Mouse (Mus musculus): ENCODE data around the gene Gm49661. TPM values are rescaled to one million over a fixed set of nuclear protein-coding genes. Genes with fewer than 3 reads are reported as not detected.
A peak's percentile ranks its signal among the peaks of the same experiment; 100 is the strongest.

The Gm49661 gene
- polyA plus RNA-seq (2014; fragmentation: Nextera tagmentation; extraction: Ambion mirVana): not detected in 2 replicates

GRCm38 (mm10) chr8:84969241-84970134 is at the start of gene Gm49661, which contains the start of the genes Prdx2 and Rnaseh2a:
Gm49661 (minus strand) TSS chr8:84969433.
Prdx2 (plus strand) TSS chr8:84969587.
Rnaseh2a (minus strand) TSS chr8:84969767.
- H3K9me3 ChIP-seq (ENCODE audit: control insufficient read depth, low read length): no peaks in the 10 kb centered on the region
- H3K36me3 ChIP-seq (ENCODE audit: control insufficient read depth, insufficient read depth, low read length): no peaks in the 10 kb centered on the region; the same call in 1 of the 2 replicates
- WGBS: under 1% methylated on average over 56 of the region's 56 CpGs
- H3K27ac ChIP-seq (ENCODE audit: low read depth, low read length): peak within 1 kb of the TSS; percentile 74
- ATAC-seq (ENCODE audit: insufficient read depth, low FRiP score, low TSS enrichment) (peak; percentile 59), DNase-seq (ENCODE audit: low spot score) (peak; percentile 86)
- no peaks in the 10 kb centered on the region for H3K27me3 ChIP-seq (ENCODE audit: control insufficient read depth, insufficient read depth, low read length)
- H3K4me3 ChIP-seq (ENCODE audit: low read depth, low read length): peak within 1 kb of the TSS; percentile 77
- peak within 1 kb of the TSS; percentile 97 for H3K9ac ChIP-seq (ENCODE audit: low read length)
- H3K4me2 ChIP-seq (ENCODE audit: low read depth): peak within 1 kb of the TSS; percentile 83
- H3K4me1 ChIP-seq (ENCODE audit: control insufficient read depth, insufficient read depth, low read length): peaks cover 16% of the 10 kb centered on the region

GRCm38 (mm10) chr8:85017209-85017608 is 48.0 kb upstream of the Gm49661 start:
- Histone ChIP-seq H3K27me3 (ENCODE audit: control insufficient read depth, insufficient read depth, low read length) (peaks cover 9% of the 10 kb centered on the region), H3K4me2 (ENCODE audit: low read depth) (no peak overlapping the region), H3K36me3 (ENCODE audit: control insufficient read depth, insufficient read depth, low read length) (peaks cover 13% of the 10 kb centered on the region), H3K4me1 (ENCODE audit: control insufficient read depth, insufficient read depth, low read length) (no peaks in the 10 kb centered on the region), H3K27ac (ENCODE audit: low read depth, low read length) (no peak overlapping the region), H3K9me3 (ENCODE audit: control insufficient read depth, low read length) (no peaks in the 10 kb centered on the region), H3K4me3 (ENCODE audit: low read depth, low read length) (no peak overlapping the region), H3K9ac (ENCODE audit: low read length) (no peak overlapping the region)
- no peak for ATAC-seq (ENCODE audit: insufficient read depth, low FRiP score, low TSS enrichment)
- no peak for DNase-seq (ENCODE audit: low spot score)
- WGBS: 52% methylated on average over 5 of the region's 5 CpGs

- DNase-seq (ENCODE audit: low spot score): no peak
Measured at GRCm38 (mm10) chr8:85016724-85017123, 47.5 kb upstream of the Gm49661 start.

GRCm38 (mm10) chr8:85014431-85014830 is 45.2 kb upstream of the Gm49661 start, which contains the start of gene Best2:
Best2 (minus strand) TSS chr8:85014531.
- H3K4me1 ChIP-seq (ENCODE audit: control insufficient read depth, insufficient read depth, low read length): no peaks in the 10 kb centered on the region
- WGBS: 56% methylated on average over 2 of the region's 2 CpGs
- DNase-seq (ENCODE audit: low spot score) (no peak), ATAC-seq (ENCODE audit: insufficient read depth, low FRiP score, low TSS enrichment) (no peak)
- H3K27ac ChIP-seq (ENCODE audit: low read depth, low read length): no peak within 1 kb of the TSS
- H3K9me3 ChIP-seq (ENCODE audit: control insufficient read depth, low read length): no peaks in the 10 kb centered on the region
- peak within 1 kb of the TSS; percentile 44 for H3K9ac ChIP-seq (ENCODE audit: low read length)
- peak within 1 kb of the TSS; percentile 55 for H3K4me2 ChIP-seq (ENCODE audit: low read depth)
- peaks cover 10% of the 10 kb centered on the region for H3K36me3 ChIP-seq (ENCODE audit: control insufficient read depth, insufficient read depth, low read length)
- H3K4me3 ChIP-seq (ENCODE audit: low read depth, low read length): peak within 1 kb of the TSS; percentile 21
- H3K27me3 ChIP-seq (ENCODE audit: control insufficient read depth, insufficient read depth, low read length): peaks cover 23% of the 10 kb centered on the region

More at GRCm38 (mm10) chr8:85016724-85017123, 47.5 kb upstream of the Gm49661 start:
- no peak overlapping the region for H3K27ac ChIP-seq (ENCODE audit: low read depth, low read length)
- H3K4me3 ChIP-seq (ENCODE audit: low read depth, low read length): no peak overlapping the region
- no peaks in the 10 kb centered on the region for H3K9me3 ChIP-seq (ENCODE audit: control insufficient read depth, low read length)
- no peak overlapping the region for H3K9ac ChIP-seq (ENCODE audit: low read length)
- H3K36me3 ChIP-seq (ENCODE audit: control insufficient read depth, insufficient read depth, low read length): peaks cover 13% of the 10 kb centered on the region
- no peaks in the 10 kb centered on the region for H3K4me1 ChIP-seq (ENCODE audit: control insufficient read depth, insufficient read depth, low read length)
- 73% methylated on average over 10 of the region's 10 CpGs for WGBS
- H3K27me3 ChIP-seq (ENCODE audit: control insufficient read depth, insufficient read depth, low read length): peaks cover 10% of the 10 kb centered on the region
- H3K4me2 ChIP-seq (ENCODE audit: low read depth): no peak overlapping the region
- ATAC-seq (ENCODE audit: insufficient read depth, low FRiP score, low TSS enrichment): no peak

GRCm38 (mm10) chr8:85013230-85013840 is 44.1 kb upstream of the Gm49661 start:
- Histone ChIP-seq H3K27ac (ENCODE audit: low read depth, low read length) (no peak overlapping the region), H3K27me3 (ENCODE audit: control insufficient read depth, insufficient read depth, low read length) (peaks cover 25% of the 10 kb centered on the region), H3K4me3 (ENCODE audit: low read depth, low read length) (peak overlapping the region; percentile 21), H3K9me3 (ENCODE audit: control insufficient read depth, low read length) (no peaks in the 10 kb centered on the region), H3K4me2 (ENCODE audit: low read depth) (peak overlapping the region; percentile 55), H3K36me3 (ENCODE audit: control insufficient read depth, insufficient read depth, low read length) (peaks cover 1% of the 10 kb centered on the region), H3K9ac (ENCODE audit: low read length) (peak overlapping the region; percentile 44), H3K4me1 (ENCODE audit: control insufficient read depth, insufficient read depth, low read length) (no peaks in the 10 kb centered on the region)
- 7% methylated on average over 25 of the region's 26 CpGs for WGBS
- DNase-seq (ENCODE audit: low spot score): peak; percentile 82
- peak; percentile 50; the same call in 1 of the 2 replicates for ATAC-seq (ENCODE audit: insufficient read depth, low FRiP score, low TSS enrichment)

- Histone ChIP-seq H3K9me3 (ENCODE audit: control insufficient read depth, low read length) (no peaks in the 10 kb centered on the region), H3K9ac (ENCODE audit: low read length) (no peak overlapping the region), H3K4me2 (ENCODE audit: low read depth) (no peak overlapping the region), H3K4me3 (ENCODE audit: low read depth, low read length) (no peak overlapping the region), H3K36me3 (ENCODE audit: control insufficient read depth, insufficient read depth, low read length) (no peaks in the 10 kb centered on the region), H3K27me3 (ENCODE audit: control insufficient read depth, insufficient read depth, low read length) (peaks cover 31% of the 10 kb centered on the region), H3K27ac (ENCODE audit: low read depth, low read length) (no peak overlapping the region), H3K4me1 (ENCODE audit: control insufficient read depth, insufficient read depth, low read length) (no peaks in the 10 kb centered on the region)
- whole genome bisulfite sequencing: 20% methylated on average over 28 of the region's 28 CpGs
- ATAC-seq (ENCODE audit: insufficient read depth, low FRiP score, low TSS enrichment): no peak
- no peak for DNase-seq (ENCODE audit: low spot score)
Measured at GRCm38 (mm10) chr8:85011242-85011641, 42.0 kb upstream of the Gm49661 start.

GRCm38 (mm10) chr8:85007686-85008085 is 38.5 kb upstream of the Gm49661 start:
- H3K9me3 ChIP-seq (ENCODE audit: control insufficient read depth, low read length): no peaks in the 10 kb centered on the region
- no peaks in the 10 kb centered on the region for H3K36me3 ChIP-seq (ENCODE audit: control insufficient read depth, insufficient read depth, low read length)
- no peak overlapping the region for H3K4me2 ChIP-seq (ENCODE audit: low read depth)
- no peak overlapping the region for H3K4me3 ChIP-seq (ENCODE audit: low read depth, low read length)
- no peak for ATAC-seq (ENCODE audit: insufficient read depth, low FRiP score, low TSS enrichment)
- no peaks in the 10 kb centered on the region for H3K4me1 ChIP-seq (ENCODE audit: control insufficient read depth, insufficient read depth, low read length)
- WGBS: 17% methylated on average over 25 of the region's 25 CpGs
- no peak overlapping the region for H3K9ac ChIP-seq (ENCODE audit: low read length)
- no peak overlapping the region for H3K27ac ChIP-seq (ENCODE audit: low read depth, low read length)
- peaks cover 22% of the 10 kb centered on the region for H3K27me3 ChIP-seq (ENCODE audit: control insufficient read depth, insufficient read depth, low read length)
- peak; percentile 41 for DNase-seq (ENCODE audit: low spot score)

GRCm38 (mm10) chr8:84997649-84998295 is 28.5 kb upstream of the Gm49661 start:
- Histone ChIP-seq H3K27me3 (ENCODE audit: control insufficient read depth, insufficient read depth, low read length) (peaks cover 7% of the 10 kb centered on the region; the same call in 1 of the 2 replicates), H3K4me2 (ENCODE audit: low read depth) (peak overlapping the region; percentile 25), H3K36me3 (ENCODE audit: control insufficient read depth, insufficient read depth, low read length) (no peaks in the 10 kb centered on the region), H3K9me3 (ENCODE audit: control insufficient read depth, low read length) (no peaks in the 10 kb centered on the region), H3K4me3 (ENCODE audit: low read depth, low read length) (no peak overlapping the region; the same call in 1 of the 2 replicates), H3K4me1 (ENCODE audit: control insufficient read depth, insufficient read depth, low read length) (peaks cover 2% of the 10 kb centered on the region; the same call in 1 of the 2 replicates), H3K27ac (ENCODE audit: low read depth, low read length) (no peak overlapping the region), H3K9ac (ENCODE audit: low read length) (peak overlapping the region; percentile 47)
- DNase-seq (ENCODE audit: low spot score) (peak; percentile 91), ATAC-seq (ENCODE audit: insufficient read depth, low FRiP score, low TSS enrichment) (peak; percentile 87)
- WGBS: 8% methylated on average over 19 of the region's 19 CpGs
